Mouse (Mus musculus) olfactory bulb, adult 2 months (tissue): ENCODE data around the gene Nt5c2.

Source experiments
- CTCF ChIP-seq: fragments of 200-500 bp; IDR thresholded peaks from 2 replicates; pipeline ENCODE4 v1.5.1; 2012; ENCODE audit warnings: low read depth, mild to moderate bottlenecking, low read length, moderate library complexity; ENCODE audit not compliant: insufficient read depth
- POLR2A ChIP-seq: fragments of 200-500 bp; IDR thresholded peaks from 2 replicates; pipeline ENCODE4 v1.6.1; 2012; ENCODE audit warnings: mild to moderate bottlenecking, low read depth, low read length, moderate library complexity; ENCODE audit not compliant: insufficient read depth

DNA sequence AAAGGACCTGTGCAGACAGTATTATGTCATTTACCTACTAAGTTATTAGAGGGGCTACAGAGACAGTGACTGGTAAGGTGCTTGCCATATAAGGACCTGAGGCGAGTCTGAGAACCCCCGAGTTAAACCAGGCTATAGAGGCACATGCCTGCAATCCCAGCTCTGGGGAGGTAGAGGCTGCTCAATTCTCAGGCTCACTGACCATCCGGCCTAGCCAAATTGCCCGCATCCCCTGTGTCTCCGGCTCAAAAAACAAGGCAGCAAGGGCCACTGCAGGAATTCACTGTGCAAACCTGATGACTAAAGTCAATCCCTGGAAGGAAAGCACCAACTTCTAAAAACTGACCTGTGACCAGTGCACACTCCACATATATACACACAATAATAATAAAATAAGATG is 111.6 kb downstream of the Nt5c2 start:
- TF ChIP-seq POLR2A: no peak
- no peak for TF ChIP-seq CTCF
